Mouse (Mus musculus) MEL (cell line): ENCODE measurements around the gene Alox12e. TPM values are rescaled to one million over a fixed set of nuclear protein-coding genes. Genes with fewer than 3 reads are reported as not detected.

Experiments used
- DNase-seq: peaks from one replicate; pipeline ENCODE4 v3.0.0; 2011; ENCODE audit warnings: low read depth, low spot score
- H3K27ac ChIP-seq: 2 replicates; pipeline ENCODE4 v1.5.1; 2012; ENCODE audit warnings: low read depth, mild to moderate bottlenecking, control low read depth, low read length, moderate library complexity; ENCODE audit not compliant: control insufficient read depth
- H3K27me3 ChIP-seq, 2 experiments: fragments of 150-350 bp in 1 of 2; sonication (generic) in 1 of 2; 2 replicates each; pipeline ENCODE4 v1.6.1; 2012; ENCODE audit warnings: low read length in 2 of 2, mild to moderate bottlenecking in 2 of 2, improper control_type of control experiment in 1 of 2, moderate library complexity in 1 of 2; ENCODE audit not compliant: insufficient read depth in 2 of 2, control insufficient read depth in 1 of 2
- H3K36me3 ChIP-seq, 2 experiments: 2 replicates each; pipeline ENCODE4 v1.6.1; 2012 to 2014; ENCODE audit warnings: low read length in 2 of 2, improper control_type of control experiment in 1 of 2, inconsistent platforms in 1 of 2, mild to moderate bottlenecking in 1 of 2; ENCODE audit not compliant: insufficient read depth in 2 of 2, control insufficient read depth in 1 of 2
- H3K4me1 ChIP-seq, 2 experiments: fragments of 150-350 bp in 1 of 2; sonication (generic) in 1 of 2; 2 replicates each; pipeline ENCODE4 v1.6.1; 2012; ENCODE audit warnings: low read length in 2 of 2, improper control_type of control experiment in 1 of 2, mild to moderate bottlenecking in 1 of 2; ENCODE audit not compliant: insufficient read depth in 2 of 2, control insufficient read depth in 1 of 2
- H3K4me3 ChIP-seq, 2 experiments: fragments of 150-350 bp in 1 of 2; sonication (generic) in 1 of 2; 2 replicates each; pipeline ENCODE4 v1.5.1; 2012; ENCODE audit warnings: low read depth in 2 of 2, low read length in 2 of 2, mild to moderate bottlenecking in 2 of 2, moderate library complexity in 2 of 2, control low read depth in 1 of 2, improper control_type of control experiment in 1 of 2; ENCODE audit not compliant: control insufficient read depth in 1 of 2, insufficient read depth in 1 of 2
- H3K79me2 ChIP-seq: 2 replicates; pipeline ENCODE4 v1.6.1; 2012; ENCODE audit warnings: mild to moderate bottlenecking, low read length, moderate library complexity; ENCODE audit not compliant: control insufficient read depth, poor library complexity, insufficient read depth
- H3K9ac ChIP-seq: 2 replicates; pipeline ENCODE4 v1.6.1; 2012; ENCODE audit warnings: low read depth, mild to moderate bottlenecking, control low read depth, low read length, moderate library complexity; ENCODE audit not compliant: control insufficient read depth, poor library complexity, severe bottlenecking
- H3K9me3 ChIP-seq: fragments of 150-350 bp; sonication (generic); replicated peaks from 2 replicates; pipeline ENCODE4 v1.6.1; 2012; ENCODE audit warnings: mild to moderate bottlenecking, low read length, improper control_type of control experiment, moderate library complexity; ENCODE audit not compliant: insufficient read depth
- EP300 ChIP-seq, 2 experiments: IDR thresholded peaks; 2 replicates each; pipeline ENCODE4 v1.6.1; 2011; ENCODE audit warnings: improper control_type of control experiment in 2 of 2, low read length in 2 of 2, low read depth in 1 of 2, mild to moderate bottlenecking in 1 of 2
- GATA1 ChIP-seq: IDR thresholded peaks from 2 replicates; pipeline ENCODE4 v1.6.1; 2011; ENCODE audit warnings: low read depth, low read length, improper control_type of control experiment
- JUND ChIP-seq: IDR thresholded peaks from 2 replicates; pipeline ENCODE4 v1.6.1; 2011; ENCODE audit warnings: low read depth, mild to moderate bottlenecking, improper control_type of control experiment, low read length
- MAX ChIP-seq: IDR thresholded peaks from 2 replicates; pipeline ENCODE4 v1.6.1; 2011; ENCODE audit warnings: low read length, improper control_type of control experiment
- MAZ ChIP-seq: IDR thresholded peaks from 2 replicates; pipeline ENCODE4 v1.6.1; 2012; ENCODE audit warnings: low read depth, mild to moderate bottlenecking, inconsistent platforms, low read length, improper control_type of control experiment
- MEF2A ChIP-seq: IDR thresholded peaks from 2 replicates; pipeline ENCODE4 v1.6.1; 2014; ENCODE audit warnings: low read depth, mild to moderate bottlenecking, inconsistent platforms, low read length, improper control_type of control experiment; ENCODE audit not compliant: poor library complexity, insufficient replicate concordance, severe bottlenecking; ENCODE audit errors: extremely low read depth
- MXI1 ChIP-seq: IDR thresholded peaks from 2 replicates; pipeline ENCODE4 v1.6.1; 2011; ENCODE audit warnings: mild to moderate bottlenecking, low read depth, low read length, improper control_type of control experiment
- NELFE ChIP-seq: IDR thresholded peaks from 2 replicates; pipeline ENCODE4 v1.6.1; 2011; ENCODE audit warnings: low read depth, low read length, improper control_type of control experiment
- NRF1 ChIP-seq: IDR thresholded peaks from 2 replicates; pipeline ENCODE4 v1.6.1; 2014; ENCODE audit warnings: low read depth, mild to moderate bottlenecking, inconsistent platforms, low read length, improper control_type of control experiment, moderate library complexity; ENCODE audit not compliant: poor library complexity, insufficient read depth, severe bottlenecking
- POLR2A ChIP-seq, 2 experiments: IDR thresholded peaks; 2 replicates each; pipeline ENCODE4 v1.6.1; 2011 to 2012; ENCODE audit warnings: low read length in 2 of 2, mild to moderate bottlenecking in 2 of 2, control low read depth in 1 of 2, improper control_type of control experiment in 1 of 2, low read depth in 1 of 2, moderate library complexity in 1 of 2; ENCODE audit not compliant: control insufficient read depth in 1 of 2, insufficient read depth in 1 of 2, poor library complexity in 1 of 2
- POLR2AphosphoS2 ChIP-seq: IDR thresholded peaks from 2 replicates; pipeline ENCODE4 v1.6.1; 2011; ENCODE audit warnings: low read length, improper control_type of control experiment
- RCOR1 ChIP-seq: IDR thresholded peaks from 2 replicates; pipeline ENCODE4 v1.6.1; 2012; ENCODE audit warnings: low read depth, mild to moderate bottlenecking, inconsistent platforms, low read length, improper control_type of control experiment
- SMC3 ChIP-seq: IDR thresholded peaks from 2 replicates; pipeline ENCODE4 v1.6.1; 2011; ENCODE audit warnings: low read depth, low read length, improper control_type of control experiment
- UBTF ChIP-seq: IDR thresholded peaks from 2 replicates; pipeline ENCODE4 v1.6.1; 2012; ENCODE audit warnings: low read depth, mild to moderate bottlenecking, inconsistent platforms, low read length, improper control_type of control experiment, moderate library complexity, borderline replicate concordance; ENCODE audit not compliant: insufficient read depth
- USF1 ChIP-seq: IDR thresholded peaks from 2 replicates; pipeline ENCODE4 v1.6.1; 2014; ENCODE audit warnings: low read depth, mild to moderate bottlenecking, inconsistent platforms, low read length, improper control_type of control experiment, moderate library complexity
- USF2 ChIP-seq, 2 experiments: IDR thresholded peaks; 2 replicates each; pipeline ENCODE4 v1.6.1; 2011 to 2012; ENCODE audit warnings: improper control_type of control experiment in 2 of 2, low read length in 2 of 2, borderline replicate concordance in 1 of 2, inconsistent platforms in 1 of 2, low read depth in 1 of 2, mild to moderate bottlenecking in 1 of 2; ENCODE audit not compliant: insufficient read depth in 1 of 2
- ZC3H11A ChIP-seq: IDR thresholded peaks from 2 replicates; pipeline ENCODE4 v1.6.1; 2012; ENCODE audit warnings: low read depth, mild to moderate bottlenecking, inconsistent platforms, low read length, improper control_type of control experiment
- ZNF384 ChIP-seq: IDR thresholded peaks from 2 replicates; pipeline ENCODE4 v1.6.1; 2012; ENCODE audit warnings: low read depth, mild to moderate bottlenecking, inconsistent platforms, low read length, improper control_type of control experiment
- polyA plus RNA-seq, 2 experiments: library from polyadenylated mRNA; stranded (reverse) in 1 of 2; unstranded in 1 of 2; fragments of >175 nt in 1 of 2; fragments of >200 nt in 1 of 2; gene quantifications; 2 replicates each; pipeline versions ENCODE4 v1.2.1 to v1.2.4; 2012; ENCODE audit warnings: low replicate concordance in 2 of 2, low read depth in 1 of 2; ENCODE audit not compliant: insufficient read length in 2 of 2, insufficient read depth in 1 of 2, missing spikeins in 1 of 2
- total RNA-seq: library from RNA; depleted of rRNA; stranded (reverse); fragments of 300-350 nt; gene quantifications from 2 replicates; pipeline ENCODE4 v1.2.3, GENCODE M21; 2012

Alox12e gene
- total and polyA plus RNA-seq, 3 experiments = not detected

DNA sequence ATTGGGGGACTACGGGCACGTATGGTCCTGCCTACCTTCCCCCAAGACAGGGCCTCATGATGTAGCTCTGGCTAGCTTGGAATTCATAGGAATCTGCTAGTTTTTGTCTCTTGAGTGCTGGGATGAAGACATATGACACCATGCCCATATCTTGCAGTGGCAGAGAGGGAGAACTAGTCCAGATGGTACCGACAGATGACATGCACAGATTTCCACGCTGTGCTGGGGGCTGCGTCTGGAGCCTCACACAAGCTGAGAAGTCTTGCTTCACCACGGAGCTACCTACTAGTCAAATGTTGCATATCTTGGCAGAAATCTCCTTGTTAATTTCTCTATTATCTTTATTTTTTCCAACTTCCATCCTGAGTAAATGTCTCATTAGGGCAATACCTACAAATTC, 28.5 kb downstream of the Alox12e start:
- H3K4me3 ChIP-seq = no peak overlapping the region
- no peak overlapping the region for H3K9ac ChIP-seq
- no peaks in the 10 kb centered on the region for H3K79me2 ChIP-seq
- H3K36me3 ChIP-seq = peaks cover 0 to 8% of the 10 kb centered on the region in 2 experiments; a peak in 2 of 4 replicates
- peaks cover 2 to 6% of the 10 kb centered on the region in 2 experiments; a peak in 3 of 4 replicates for H3K4me1 ChIP-seq
- DNase-seq = no peak
- no peaks in the 10 kb centered on the region; a peak in 2 of 4 replicates for H3K27me3 ChIP-seq
- no peak for TF ChIP-seq UBTF
- no peak for TF ChIP-seq ZNF384
- no peak for TF ChIP-seq USF1
- no peak for TF ChIP-seq RCOR1
- no peak for TF ChIP-seq JUND
- no peak for TF ChIP-seq POLR2AphosphoS2
- no peak overlapping the region for H3K27ac ChIP-seq
- H3K9me3 ChIP-seq = no peaks in the 10 kb centered on the region

- H3K79me2 ChIP-seq = no peaks in the 10 kb centered on the region
- no peak for TF ChIP-seq NELFE
- no peak for TF ChIP-seq MXI1
- TF ChIP-seq MAX = no peak
- no peak for TF ChIP-seq ZNF384
- TF ChIP-seq RCOR1 = no peak
- TF ChIP-seq ZC3H11A = no peak
- TF ChIP-seq POLR2AphosphoS2 = no peak
- TF ChIP-seq USF1 = no peak
- TF ChIP-seq POLR2A (IDR thresholded peaks at IDR 0.05; ENCODE audit: control insufficient read depth in 1 of 2, insufficient read depth in 1 of 2, low read depth in 1 of 2, low read length in 2 of 2, poor library complexity in 1 of 2) = no peak
- TF ChIP-seq SMC3 = no peak
- no peak for TF ChIP-seq NRF1
- no peak for TF ChIP-seq UBTF
- TF ChIP-seq JUND = no peak
- TF ChIP-seq EP300 (IDR thresholded peaks at IDR 0.05; ENCODE audit: low read depth in 1 of 2, low read length in 2 of 2) = no peak
- no peak for TF ChIP-seq MAZ
- TF ChIP-seq USF2 (IDR thresholded peaks at IDR 0.05; ENCODE audit: borderline replicate concordance in 1 of 2, insufficient read depth in 1 of 2, low read depth in 1 of 2, low read length in 2 of 2) = no peak
- no peak for TF ChIP-seq GATA1
- no peak for TF ChIP-seq MEF2A
- H3K4me1 ChIP-seq = no peaks in the 10 kb centered on the region
- H3K9me3 ChIP-seq = no peaks in the 10 kb centered on the region
- no peak overlapping the region for H3K27ac ChIP-seq
- H3K4me3 ChIP-seq = no peak overlapping the region
- no peak overlapping the region for H3K9ac ChIP-seq
- H3K36me3 ChIP-seq = no peaks in the 10 kb centered on the region
- peaks cover 0 to 2% of the 10 kb centered on the region in 2 experiments; a peak in 2 of 4 replicates for H3K27me3 ChIP-seq
- no peak for DNase-seq
Observed at GRCm38 (mm10) chr11:70291235-70291634, 31.2 kb downstream of the Alox12e start.
